Mouse (Mus musculus): ENCODE results near the gene Gstp3. TPM values are rescaled to one million over a fixed set of nuclear protein-coding genes. Genes with fewer than 3 reads are reported as not detected.

Gstp3 gene
- polyA plus RNA-seq, 1 experiment = 2.3 TPM

- H3K36me3 ChIP-seq (ENCODE audit: control insufficient read depth, insufficient read depth, low read length) = no peaks in the 10 kb centered on the region
- no peaks in the 10 kb centered on the region for H3K27me3 ChIP-seq (replicated peaks; ENCODE audit: control insufficient read depth, insufficient read depth, low read length)
- no peak for TF ChIP-seq CTCF (conservative IDR thresholded peaks at IDR 0.05; ENCODE audit: insufficient read depth, insufficient read length, low read depth, low read length)
- no peak for TF ChIP-seq POLR2A (IDR thresholded peaks at IDR 0.05; ENCODE audit: low read depth, low read length)
- no peak overlapping the region for H3K4me3 ChIP-seq (ENCODE audit: insufficient read depth, low read depth, low read length)
- H3K4me1 ChIP-seq (ENCODE audit: control insufficient read depth, insufficient read depth, low read length) = no peaks in the 10 kb centered on the region
- no peak for DNase-seq
- no peak overlapping the region for H3K27ac ChIP-seq (ENCODE audit: insufficient read depth, low read depth, low read length)
- 69% methylated on average over 7 of the region's 7 CpGs for WGBS
These were observed 36.2 kb downstream of the Gstp3 start for GRCm38 (mm10) chr19:4023185-4023584.

GRCm38 (mm10) chr19:4018743-4019583, 40.4 kb downstream of the Gstp3 start:
- Histone ChIP-seq H3K27ac (ENCODE audit: insufficient read depth, low read depth, low read length) (no peak overlapping the region), H3K36me3 (ENCODE audit: control insufficient read depth, insufficient read depth, low read length) (no peaks in the 10 kb centered on the region), H3K4me3 (ENCODE audit: insufficient read depth, low read depth, low read length) (no peak overlapping the region), H3K4me1 (ENCODE audit: control insufficient read depth, insufficient read depth, low read length) (no peaks in the 10 kb centered on the region), H3K27me3 (replicated peaks; ENCODE audit: control insufficient read depth, insufficient read depth, low read length) (no peaks in the 10 kb centered on the region)
- WGBS = 21% methylated on average over 18 of the region's 18 CpGs
- peak; percentile 93 for DNase-seq
- peak; percentile 94 for TF ChIP-seq CTCF (conservative IDR thresholded peaks at IDR 0.05; ENCODE audit: insufficient read depth, insufficient read length, low read depth, low read length)
- TF ChIP-seq POLR2A (IDR thresholded peaks at IDR 0.05; ENCODE audit: low read depth, low read length) = no peak

- H3K27me3 ChIP-seq (replicated peaks; ENCODE audit: control insufficient read depth, insufficient read depth, low read length) = no peaks in the 10 kb centered on the region
- no peaks in the 10 kb centered on the region for H3K36me3 ChIP-seq (ENCODE audit: control insufficient read depth, insufficient read depth, low read length)
- WGBS = 77% methylated on average over 10 of the region's 10 CpGs
- no peak overlapping the region for H3K27ac ChIP-seq (ENCODE audit: insufficient read depth, low read depth, low read length)
- H3K4me1 ChIP-seq (ENCODE audit: control insufficient read depth, insufficient read depth, low read length) = peaks cover 1% of the 10 kb centered on the region; the same call in 1 of the 2 replicates
- TF ChIP-seq CTCF (conservative IDR thresholded peaks at IDR 0.05; ENCODE audit: insufficient read depth, insufficient read length, low read depth, low read length) (no peak), POLR2A (IDR thresholded peaks at IDR 0.05; ENCODE audit: low read depth, low read length) (no peak)
- no peak overlapping the region for H3K4me3 ChIP-seq (ENCODE audit: insufficient read depth, low read depth, low read length)
- no peak for DNase-seq
These were observed 41.3 kb downstream of the Gstp3 start for GRCm38 (mm10) chr19:4017921-4018587.

- TF ChIP-seq POLR2A (IDR thresholded peaks at IDR 0.05; ENCODE audit: low read depth, low read length) (no peak), CTCF (conservative IDR thresholded peaks at IDR 0.05; ENCODE audit: insufficient read depth, insufficient read length, low read depth, low read length) (no peak)
- Histone ChIP-seq H3K4me3 (ENCODE audit: insufficient read depth, low read depth, low read length) (no peak overlapping the region), H3K4me1 (ENCODE audit: control insufficient read depth, insufficient read depth, low read length) (peaks cover 8% of the 10 kb centered on the region; the same call in 1 of the 2 replicates), H3K27ac (ENCODE audit: insufficient read depth, low read depth, low read length) (no peak overlapping the region), H3K36me3 (ENCODE audit: control insufficient read depth, insufficient read depth, low read length) (no peaks in the 10 kb centered on the region), H3K27me3 (replicated peaks; ENCODE audit: control insufficient read depth, insufficient read depth, low read length) (no peaks in the 10 kb centered on the region)
- WGBS = 86% methylated on average over 5 of the region's 5 CpGs
- DNase-seq = no peak
These were observed 43.7 kb downstream of the Gstp3 start for GRCm38 (mm10) chr19:4015635-4016034.

GRCm38 (mm10) chr19:4014802-4015201, 44.6 kb downstream of the Gstp3 start:
- no peaks in the 10 kb centered on the region for H3K36me3 ChIP-seq (ENCODE audit: control insufficient read depth, insufficient read depth, low read length)
- no peak overlapping the region for H3K4me3 ChIP-seq (ENCODE audit: insufficient read depth, low read depth, low read length)
- no peak overlapping the region for H3K27ac ChIP-seq (ENCODE audit: insufficient read depth, low read depth, low read length)
- H3K27me3 ChIP-seq (replicated peaks; ENCODE audit: control insufficient read depth, insufficient read depth, low read length) = no peaks in the 10 kb centered on the region
- TF ChIP-seq POLR2A (IDR thresholded peaks at IDR 0.05; ENCODE audit: low read depth, low read length) (no peak), CTCF (conservative IDR thresholded peaks at IDR 0.05; ENCODE audit: insufficient read depth, insufficient read length, low read depth, low read length) (no peak)
- DNase-seq = no peak
- peaks cover 8% of the 10 kb centered on the region; the same call in 1 of the 2 replicates for H3K4me1 ChIP-seq (ENCODE audit: control insufficient read depth, insufficient read depth, low read length)

GRCm38 (mm10) chr19:4013066-4013465, 46.3 kb downstream of the Gstp3 start:
- Histone ChIP-seq H3K4me1 (ENCODE audit: control insufficient read depth, insufficient read depth, low read length) (peaks cover 8% of the 10 kb centered on the region; the same call in 1 of the 2 replicates), H3K27me3 (replicated peaks; ENCODE audit: control insufficient read depth, insufficient read depth, low read length) (no peaks in the 10 kb centered on the region), H3K27ac (ENCODE audit: insufficient read depth, low read depth, low read length) (peak overlapping the region; percentile 18; the same call in 1 of the 2 replicates), H3K36me3 (ENCODE audit: control insufficient read depth, insufficient read depth, low read length) (peaks cover 2% of the 10 kb centered on the region), H3K4me3 (ENCODE audit: insufficient read depth, low read depth, low read length) (peak overlapping the region; percentile 45)
- TF ChIP-seq POLR2A (IDR thresholded peaks at IDR 0.05; ENCODE audit: low read depth, low read length) (no peak), CTCF (conservative IDR thresholded peaks at IDR 0.05; ENCODE audit: insufficient read depth, insufficient read length, low read depth, low read length) (no peak)
- DNase-seq = no peak
- 21% methylated on average over 9 of the region's 9 CpGs for WGBS

Measured in kidney, adult 2 months (tissue).